Mouse (Mus musculus) brain, embryonic 14.5 days (tissue): Measurements from ENCODE around the gene Raf1.

Experiments
- CTCF ChIP-seq: fragments of 200-500 bp; IDR thresholded peaks from 2 replicates; pipeline ENCODE4 v1.5.1; 2012; ENCODE audit warnings: inconsistent platforms, mild to moderate bottlenecking, moderate library complexity, borderline replicate concordance; ENCODE audit not compliant: insufficient read depth, insufficient read length; ENCODE audit errors: extremely low read depth
- POLR2A ChIP-seq: fragments of 200-500 bp; IDR thresholded peaks from 2 replicates; pipeline ENCODE4 v1.6.1; 2012; ENCODE audit warnings: mild to moderate bottlenecking, inconsistent platforms, borderline replicate concordance; ENCODE audit not compliant: poor library complexity, insufficient read depth, insufficient read length, severe bottlenecking; ENCODE audit errors: extremely low read depth

GRCm38 (mm10) chr6:115631056-115631795 is 45.2 kb downstream of the Raf1 start:
- TF ChIP-seq POLR2A = no peak
- TF ChIP-seq CTCF = no peak
